Comparison of ENCODE assay signal across 22 mouse cellular contexts in the genomic region with DNA sequence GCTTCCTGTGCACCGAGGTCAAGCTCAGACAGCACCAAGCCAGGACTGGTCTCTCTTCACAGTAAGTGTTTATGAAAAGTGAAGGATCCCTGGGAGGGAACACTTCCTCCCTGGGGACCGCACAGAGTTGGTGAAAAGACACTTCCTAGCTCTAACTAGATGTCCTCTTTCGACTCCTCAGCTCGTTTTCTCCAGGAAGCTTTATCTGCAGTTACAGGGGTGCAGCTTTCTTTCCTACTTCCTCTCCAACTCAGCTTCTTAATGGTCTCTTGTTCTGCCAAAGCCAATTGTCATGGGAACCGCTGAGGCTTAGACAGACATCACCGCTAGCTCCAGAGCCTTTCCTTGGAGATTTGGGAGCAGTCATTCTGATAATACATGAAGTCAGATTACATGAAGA. TPM values are rescaled to one million over a fixed set of nuclear protein-coding genes. Genes with fewer than 3 reads are reported as not detected.
A peak's percentile ranks its signal among the peaks of the same experiment; 100 is the strongest.
DNase-seq lines count a peak whose midpoint lies in the region; ATAC-seq and TF ChIP-seq lines count a peak whose summit lies in the region.
"Had no signal": no experiment of that assay in that cellular context is flagged by ENCODE, and none has a peak within 500 bp of the region (broad histone marks: within the 10 kb centered on the region; RNA-seq: fewer than 3 reads in every experiment).

No protein-coding gene starts in this region.

- WGBS in heart, embryonic 11.5 days (ENCODE audit: insufficient replicate concordance), result 42% methylated on average over 6 of the region's 6 CpGs
- WGBS in thymus, adult 2 months, result 31% methylated on average over 6 of the region's 6 CpGs

- H3K9ac ChIP-seq in heart, embryonic 11.5 days (ENCODE audit: low read depth, low read length), result no peak overlapping the region
- H3K9ac ChIP-seq in MEL (ENCODE audit: control insufficient read depth, low read depth, low read length, poor library complexity, severe bottlenecking), result no peak overlapping the region; the same call in 1 of the 2 replicates
- H3K9ac ChIP-seq: hindbrain, embryonic 12.5 days; intestine, embryonic 15.5 days; lung, embryonic 15.5 days; midbrain, embryonic 12.5 days had no signal

- ATAC-seq in heart, embryonic 11.5 days (replicated peaks; ENCODE audit: insufficient number of reproducible peaks, low FRiP score, low TSS enrichment), result no peak
- ATAC-seq: forebrain, embryonic 16.5 days; intestine, embryonic 15.5 days had no signal

- H3K4me1 ChIP-seq in heart, embryonic 11.5 days (ENCODE audit: control insufficient read depth, insufficient read depth, low read length), result no peaks in the 10 kb centered on the region; the same call in 1 of the 2 replicates
- H3K4me1 ChIP-seq in MEL (ENCODE audit: control insufficient read depth in 1 of 2, insufficient read depth in 2 of 2, low read length in 2 of 2), result peaks cover 9 to 36% of the 10 kb centered on the region in 2 experiments
- H3K4me1 ChIP-seq in thymus, adult 2 months (replicated peaks; ENCODE audit: control insufficient read depth, insufficient read depth, low read length), result no peaks in the 10 kb centered on the region
- H3K4me1 ChIP-seq: hindbrain, embryonic 12.5 days; intestine, embryonic 15.5 days; lung, embryonic 15.5 days; midbrain, embryonic 12.5 days had no signal

- TF ChIP-seq EP300 in MEL (IDR thresholded peaks at IDR 0.05; ENCODE audit: low read depth in 1 of 2, low read length in 2 of 2), result peak; percentile 66 to 79

- H3K36me3 ChIP-seq in heart, embryonic 11.5 days (ENCODE audit: control insufficient read depth, insufficient read depth, low read length), result no peaks in the 10 kb centered on the region
- peaks cover 0 to 34% of the 10 kb centered on the region in 2 experiments; a peak in 2 of 4 replicates for H3K36me3 ChIP-seq in MEL (ENCODE audit: control insufficient read depth in 1 of 2, insufficient read depth in 2 of 2, low read length in 2 of 2)
- no peaks in the 10 kb centered on the region for H3K36me3 ChIP-seq in thymus, adult 2 months (ENCODE audit: control insufficient read depth, insufficient read depth, low read length)
- H3K36me3 ChIP-seq: hindbrain, embryonic 12.5 days; intestine, embryonic 15.5 days; lung, embryonic 15.5 days; midbrain, embryonic 12.5 days had no signal

- H3K79me2 ChIP-seq in MEL (ENCODE audit: control insufficient read depth, insufficient read depth, low read length, poor library complexity), result no peaks in the 10 kb centered on the region

- TF ChIP-seq RAD21 in MEL (IDR thresholded peaks at IDR 0.05; ENCODE audit: low read depth, low read length), result no peak

- H3K27me3 ChIP-seq in heart, embryonic 11.5 days (ENCODE audit: control insufficient read depth, insufficient read depth, low read length), result no peaks in the 10 kb centered on the region
- peaks cover 3 to 5% of the 10 kb centered on the region in 2 experiments; a peak in 3 of 4 replicates for H3K27me3 ChIP-seq in MEL (ENCODE audit: control insufficient read depth in 1 of 2, insufficient read depth in 2 of 2, low read length in 2 of 2)
- H3K27me3 ChIP-seq in thymus, adult 2 months (ENCODE audit: control insufficient read depth, insufficient read depth, low read length), result no peaks in the 10 kb centered on the region
- H3K27me3 ChIP-seq: hindbrain, embryonic 12.5 days; intestine, embryonic 15.5 days; lung, embryonic 15.5 days; midbrain, embryonic 12.5 days had no signal

- H3K4me2 ChIP-seq in heart, embryonic 11.5 days, result no peak overlapping the region
- H3K4me2 ChIP-seq: hindbrain, embryonic 12.5 days; intestine, embryonic 15.5 days; liver, embryonic 11.5 days; lung, embryonic 15.5 days; midbrain, embryonic 12.5 days had no signal

- no peak overlapping the region for H3K4me3 ChIP-seq in heart, embryonic 11.5 days (ENCODE audit: low read depth, low read length)
- no peak overlapping the region for H3K4me3 ChIP-seq in MEL (ENCODE audit: control insufficient read depth in 1 of 2, insufficient read depth in 1 of 2, low read depth in 2 of 2, low read length in 2 of 2)
- no peak overlapping the region for H3K4me3 ChIP-seq in thymus, adult 2 months (ENCODE audit: control insufficient read depth, insufficient read depth, low read length)
- H3K4me3 ChIP-seq: erythroblast, embryonic 14.5 days; hindbrain, embryonic 12.5 days; intestine, embryonic 15.5 days; lung, embryonic 15.5 days; midbrain, embryonic 12.5 days had no signal

- no peaks in the 10 kb centered on the region for H3K9me3 ChIP-seq in heart, embryonic 11.5 days (replicated peaks; ENCODE audit: control insufficient read depth, low read length)
- H3K9me3 ChIP-seq in MEL (replicated peaks; ENCODE audit: insufficient read depth, low read length), result no peaks in the 10 kb centered on the region
- H3K9me3 ChIP-seq: hindbrain, embryonic 12.5 days; intestine, embryonic 15.5 days; lung, embryonic 15.5 days; midbrain, embryonic 12.5 days had no signal

- no peak overlapping the region for H3K27ac ChIP-seq in heart, embryonic 11.5 days (ENCODE audit: low read depth, low read length)
- peak overlapping the region; percentile 37; the same call in 1 of the 2 replicates for H3K27ac ChIP-seq in MEL (ENCODE audit: control insufficient read depth, low read depth, low read length)
- H3K27ac ChIP-seq in thymus, adult 2 months (ENCODE audit: control insufficient read depth, insufficient read depth, low read length), result no peak overlapping the region
- H3K27ac ChIP-seq: hindbrain, embryonic 12.5 days; intestine, embryonic 15.5 days; kidney, postnatal 0 days; lung, embryonic 15.5 days; midbrain, embryonic 12.5 days had no signal

- intact Hi-C loops in heart, postnatal 10 days (cut with DNase I), result no loop called here

- DNase-seq in heart, adult 18-20 months, result peak; percentile 25 to 57
- DNase-seq in MEL (ENCODE audit: low read depth, low spot score) (peak; percentile 74), adipocyte (ENCODE audit: low spot score) (no peak)
- peak; percentile 23 for DNase-seq in brain, embryonic 14.5 days (ENCODE audit: low read depth)
- DNase-seq in heart, postnatal 10 days, result peak; percentile 41 to 45
- DNase-seq in thymus, adult 2 months, result no peak
- DNase-seq: adrenal gland, postnatal 25 days; cerebellum, postnatal 10 days; gastrocnemius, postnatal 14 days; layer of hippocampus, adult 9-11 months; left cerebral cortex, postnatal 4 days; right cerebral cortex, postnatal 25 days; thymus, postnatal 4 days had no signal

- no peak for TF ChIP-seq CTCF in MEL (IDR thresholded peaks at IDR 0.05 in 2 of 3, conservative IDR thresholded peaks at IDR 0.05 in 1 of 3; ENCODE audit: control insufficient read depth in 1 of 3, insufficient read depth in 1 of 3, low read depth in 2 of 3, low read length in 3 of 3, poor library complexity in 1 of 3, severe bottlenecking in 1 of 3)
- TF ChIP-seq CTCF in brain, embryonic 14.5 days (IDR thresholded peaks at IDR 0.05; ENCODE audit: borderline replicate concordance, extremely low read depth, insufficient read depth, insufficient read length), result no peak
- no peak for TF ChIP-seq CTCF in thymus, adult 2 months (IDR thresholded peaks at IDR 0.05; ENCODE audit: borderline replicate concordance, control insufficient read depth, extremely low read depth, insufficient read depth, low read length, poor library complexity)

- TF ChIP-seq POLR2A in MEL (IDR thresholded peaks at IDR 0.05; ENCODE audit: control insufficient read depth in 1 of 2, insufficient read depth in 1 of 2, low read depth in 1 of 2, low read length in 2 of 2, poor library complexity in 1 of 2), result no peak
- no peak for TF ChIP-seq POLR2A in brain, embryonic 14.5 days (IDR thresholded peaks at IDR 0.05; ENCODE audit: borderline replicate concordance, extremely low read depth, insufficient read depth, insufficient read length, poor library complexity, severe bottlenecking)
- no peak for TF ChIP-seq POLR2A in thymus, adult 2 months (IDR thresholded peaks at IDR 0.05; ENCODE audit: control insufficient read depth, extremely low read depth, insufficient read depth, low read length, poor library complexity)

TF ChIP-seq in MEL, 35 proteins besides CTCF, POLR2A, EP300 and RAD21:
- TF ChIP-seq ETS1 (IDR thresholded peaks at IDR 0.05; ENCODE audit: low read depth, low read length) (0 out of 2 replicates have a peak, but pooled peaks have one; percentile 32), TBP (IDR thresholded peaks at IDR 0.05; ENCODE audit: low read depth, low read length) (no peak), MAZ (IDR thresholded peaks at IDR 0.05; ENCODE audit: low read depth, low read length) (no peak), RCOR1 (IDR thresholded peaks at IDR 0.05; ENCODE audit: low read depth, low read length) (peak; percentile 63; the same call in 1 of the 2 replicates), ELF1 (IDR thresholded peaks at IDR 0.05; ENCODE audit: low read depth, low read length) (0 out of 2 replicates have a peak, but pooled peaks have one; percentile 28), SIN3A (IDR thresholded peaks at IDR 0.05; ENCODE audit: low read length) (0 out of 2 replicates have a peak, but pooled peaks have one; percentile 17), TCF12 (IDR thresholded peaks at IDR 0.05; ENCODE audit: low read depth, low read length) (peak; percentile 24; the same call in 1 of the 2 replicates), UBTF (IDR thresholded peaks at IDR 0.05; ENCODE audit: borderline replicate concordance, insufficient read depth, low read depth, low read length) (no peak), TAL1 (IDR thresholded peaks at IDR 0.05; ENCODE audit: low read length) (peak; percentile 44), MAFK (IDR thresholded peaks at IDR 0.05; ENCODE audit: borderline replicate concordance, low read depth, low read length) (no peak; the same call in 1 of the 2 replicates), GABPA (IDR thresholded peaks at IDR 0.05; ENCODE audit: low read depth, low read length) (no peak), GATA1 (IDR thresholded peaks at IDR 0.05; ENCODE audit: low read depth, low read length) (peak; percentile 64)

RNA-seq across cellular contexts. Expression of a gene that starts 53.0 kb away (rescaled TPM):
- 10 to 100 TPM; 21.7 to 24.6 TPM for total RNA-seq in heart, adult 18-20 months (2021)
- 13.6 and 14.1 TPM in 2 replicates for polyA plus RNA-seq in heart, embryonic 11.5 days (2014; fragmentation: Nextera tagmentation; extraction: Ambion mirVana)
- 29.4 and 33.1 TPM in 2 replicates for total RNA-seq in MEL (2012; rRNA removed)
- 10 to 100 TPM in 1 of 2 experiments, not detected in 1; 18.1 TPM for polyA plus RNA-seq in MEL (2012; ENCODE audit: insufficient read depth in 1 of 2, insufficient read length in 2 of 2, low read depth in 1 of 2, low replicate concordance in 2 of 2, missing spikeins in 1 of 2)
- polyA plus RNA-seq in brain, embryonic 14.5 days (2012; rRNA removed), result 5.2 and 8.3 TPM in 2 replicates
- total RNA-seq in heart, postnatal 10 days (2021), result 10 to 100 TPM; 25.8 to 29.3 TPM
- 16.4 and 20.9 TPM in 2 replicates for polyA plus RNA-seq in thymus, adult 2 months (2012; rRNA removed)

Comparison
In these comparisons a context has a peak if more than half of its experiments do, and no peak if none do; other contexts are left out.
1. DNase-seq: peak in heart, adult 18-20 months (2 of 2), MEL (single experiment), brain, embryonic 14.5 days (single experiment) and heart, postnatal 10 days (2 of 2); none in thymus, adult 2 months (single experiment) and adipocyte (single experiment).